Mouse (Mus musculus): ENCODE results near the gene Srpk1.

Gene Srpk1

GRCm38 (mm10) chr17:28622300-28622759 lies at the start of gene Srpk1:
TSS of gene Srpk1 (minus strand) at chr17:28622709.
- DNase-seq (ENCODE audit: low spot score): peak; percentile 86

- DNase-seq (ENCODE audit: low spot score): no peak
Measured at GRCm38 (mm10) chr17:28659564-28659963, 37.1 kb upstream of the Srpk1 start.

DNA sequence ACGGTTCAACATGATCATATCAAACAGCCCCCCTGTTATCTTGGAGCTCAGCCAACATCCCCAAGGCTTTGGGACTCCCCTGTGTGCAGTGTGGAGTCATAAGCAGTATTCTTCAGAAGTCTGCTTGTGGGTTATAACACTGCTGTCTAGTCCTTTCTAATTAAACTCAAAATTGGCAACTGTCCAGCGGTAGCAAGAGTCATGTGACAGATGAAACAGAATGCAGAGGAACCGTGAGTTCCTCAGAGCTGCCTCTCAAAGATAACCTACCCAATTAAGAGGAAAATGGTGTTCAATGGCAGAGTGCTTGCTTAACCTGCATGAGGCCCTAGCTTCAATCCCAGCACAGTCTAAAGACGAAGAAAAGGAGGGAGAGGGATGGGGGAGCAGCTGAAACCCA lies 35.4 kb upstream of the Srpk1 start:
- DNase-seq (ENCODE audit: low spot score): no peak

DNA sequence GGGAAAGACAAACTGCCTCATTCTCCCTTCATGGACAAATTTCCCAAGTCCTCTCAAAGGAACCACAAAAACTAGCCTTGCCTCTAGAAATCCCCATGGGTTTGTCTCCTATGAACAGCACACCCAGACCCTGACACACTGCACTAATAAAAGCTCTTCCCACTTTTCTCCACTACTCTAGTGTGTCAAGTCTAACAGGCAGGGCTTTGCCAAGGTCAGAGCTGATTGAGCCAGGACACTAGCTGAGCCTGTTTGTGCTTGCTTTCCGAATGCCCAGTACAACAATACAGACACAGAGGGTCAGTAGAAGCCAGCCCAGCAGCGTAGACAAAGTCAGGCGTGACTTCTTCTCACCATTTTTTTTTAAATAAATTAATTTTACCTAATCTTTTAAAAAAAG lies 27.8 kb upstream of the Srpk1 start:
- peak; percentile 7 for DNase-seq (ENCODE audit: low spot score)

GRCm38 (mm10) chr17:28648607-28649370 lies 26.3 kb upstream of the Srpk1 start:
- no peak for DNase-seq (ENCODE audit: low spot score)

DNA sequence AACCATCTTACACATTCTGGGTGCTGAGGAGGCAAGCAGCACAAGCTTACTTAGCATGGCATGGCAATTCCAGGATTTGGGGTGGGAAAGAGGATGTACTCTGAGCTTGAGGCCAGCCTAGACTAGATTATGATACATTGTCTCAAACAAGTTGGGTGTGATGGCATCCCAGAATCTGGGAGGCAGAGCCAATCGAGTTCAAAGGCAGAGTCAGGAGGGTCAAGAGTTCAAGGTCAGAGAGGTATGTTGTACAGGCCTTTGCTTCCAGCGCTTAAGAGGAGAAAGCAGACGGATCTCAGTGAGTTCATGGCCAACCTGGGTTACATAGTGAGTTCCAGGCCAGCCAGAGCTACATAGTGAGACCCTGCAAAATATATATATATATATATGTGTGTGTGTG lies 23.7 kb upstream of the Srpk1 start:
- DNase-seq (ENCODE audit: low spot score): no peak

- no peak for DNase-seq (ENCODE audit: low spot score)
Measured at GRCm38 (mm10) chr17:28644112-28644511, 21.6 kb upstream of the Srpk1 start.

DNA sequence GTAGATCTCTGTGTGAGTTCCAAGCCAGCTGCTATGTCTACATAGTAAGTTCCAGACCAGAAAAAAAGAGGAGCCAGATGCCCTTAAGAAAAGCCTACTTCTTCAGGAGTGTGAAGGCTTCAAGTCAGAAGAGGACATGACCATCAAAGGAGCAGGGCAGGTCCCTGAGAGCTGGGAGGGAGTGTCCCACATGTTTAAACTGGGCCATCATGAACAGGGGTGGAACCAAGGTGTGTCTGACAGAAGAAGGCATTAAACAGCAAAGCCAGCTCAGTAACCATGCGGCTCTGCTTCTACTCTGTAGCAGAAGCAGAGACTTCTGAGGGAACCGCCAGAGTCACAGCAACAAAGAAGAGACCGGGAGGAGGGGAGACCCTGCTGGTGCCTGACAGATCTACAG lies 21.2 kb upstream of the Srpk1 start:
- DNase-seq (ENCODE audit: low spot score): no peak

DNA sequence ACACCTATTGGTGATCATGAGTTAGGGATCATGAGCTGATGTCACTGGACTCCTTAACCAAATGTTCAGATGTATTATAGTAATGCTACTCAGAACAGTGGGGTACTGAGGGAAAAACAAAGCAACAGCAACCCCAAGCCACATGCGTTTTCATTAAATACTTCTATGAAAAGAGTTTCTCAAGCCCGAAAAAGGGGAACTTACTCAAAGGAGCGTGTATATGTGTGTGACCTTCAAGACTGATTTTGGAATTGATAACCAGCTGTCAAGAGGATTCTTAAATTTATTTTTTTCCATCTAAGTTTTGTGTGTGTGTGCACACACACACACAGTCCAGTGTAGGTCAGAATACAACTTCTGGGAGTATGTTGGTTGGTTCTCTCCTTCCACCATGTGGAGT lies 17.6 kb upstream of the Srpk1 start:
- DNase-seq (ENCODE audit: low spot score): no peak

DNA sequence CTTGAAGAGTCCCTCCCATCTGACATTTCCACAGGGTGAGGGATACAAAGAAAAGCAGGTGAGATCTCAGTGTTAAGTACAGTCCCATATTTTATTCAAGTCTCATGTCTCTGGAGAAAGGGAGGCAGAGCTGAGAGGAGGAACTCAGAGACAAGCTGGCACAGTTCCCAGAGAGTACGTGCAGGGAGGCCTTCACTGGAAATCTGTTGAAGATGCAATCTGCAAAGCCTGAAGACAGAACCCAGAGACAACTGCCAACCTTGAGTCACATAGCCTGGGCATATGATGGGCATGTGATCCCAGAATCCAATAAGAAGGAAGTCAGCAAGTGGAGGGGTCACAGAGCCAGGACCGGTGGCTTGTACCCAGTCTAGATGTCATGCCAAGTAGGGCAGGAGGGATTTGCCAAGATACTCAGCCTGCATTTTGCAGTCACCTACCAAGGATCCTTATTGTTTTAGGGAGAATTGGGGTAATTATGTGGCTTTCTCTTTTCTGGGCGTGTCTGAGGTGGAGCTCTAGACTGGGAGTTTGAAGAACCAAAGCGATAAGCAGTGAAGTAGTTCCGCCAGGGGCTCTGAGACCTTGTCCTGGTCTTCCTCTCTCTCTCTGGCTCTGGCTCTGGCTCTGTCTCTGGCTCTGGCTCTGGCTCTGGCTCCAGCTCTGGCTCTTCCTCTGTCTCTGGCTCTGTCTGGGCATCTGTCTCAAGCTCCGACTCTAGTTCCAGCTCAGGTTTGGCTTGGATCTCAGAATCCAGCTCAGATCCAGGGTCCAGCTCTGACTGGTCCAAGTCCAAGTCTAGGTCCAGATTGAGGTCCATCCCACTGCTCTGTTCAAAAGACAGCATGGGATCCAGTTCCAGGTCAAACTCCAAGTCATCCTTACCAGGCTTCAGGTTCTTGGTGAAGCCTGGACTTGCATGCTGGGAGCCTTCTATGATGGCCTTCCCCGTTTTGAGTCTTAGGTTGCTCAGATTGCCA lies 15.5 kb upstream of the Srpk1 start:
- peak; percentile 23 for DNase-seq (ENCODE audit: low spot score)

DNA sequence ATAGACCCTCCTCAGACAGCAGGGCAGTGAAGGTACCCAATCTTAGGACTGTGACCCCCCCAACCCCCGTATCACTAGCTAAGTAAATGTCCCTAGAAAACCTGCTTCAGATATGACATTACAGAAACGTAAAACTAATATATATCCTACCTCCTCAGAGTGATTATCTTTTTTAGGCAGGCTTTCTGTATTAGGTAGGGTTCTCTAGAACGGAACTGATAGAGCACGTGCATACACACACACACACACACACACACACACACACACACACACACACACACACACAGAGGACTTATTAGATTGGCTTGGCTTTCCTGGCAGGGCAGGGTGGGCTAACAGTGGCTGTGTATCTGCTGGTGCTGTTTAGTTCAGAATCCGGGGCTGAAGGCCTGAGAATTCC lies 13.3 kb upstream of the Srpk1 start:
- DNase-seq (ENCODE audit: low spot score): no peak

GRCm38 (mm10) chr17:28629125-28629524 lies 6.6 kb upstream of the Srpk1 start:
- no peak for DNase-seq (ENCODE audit: low spot score)

DNA sequence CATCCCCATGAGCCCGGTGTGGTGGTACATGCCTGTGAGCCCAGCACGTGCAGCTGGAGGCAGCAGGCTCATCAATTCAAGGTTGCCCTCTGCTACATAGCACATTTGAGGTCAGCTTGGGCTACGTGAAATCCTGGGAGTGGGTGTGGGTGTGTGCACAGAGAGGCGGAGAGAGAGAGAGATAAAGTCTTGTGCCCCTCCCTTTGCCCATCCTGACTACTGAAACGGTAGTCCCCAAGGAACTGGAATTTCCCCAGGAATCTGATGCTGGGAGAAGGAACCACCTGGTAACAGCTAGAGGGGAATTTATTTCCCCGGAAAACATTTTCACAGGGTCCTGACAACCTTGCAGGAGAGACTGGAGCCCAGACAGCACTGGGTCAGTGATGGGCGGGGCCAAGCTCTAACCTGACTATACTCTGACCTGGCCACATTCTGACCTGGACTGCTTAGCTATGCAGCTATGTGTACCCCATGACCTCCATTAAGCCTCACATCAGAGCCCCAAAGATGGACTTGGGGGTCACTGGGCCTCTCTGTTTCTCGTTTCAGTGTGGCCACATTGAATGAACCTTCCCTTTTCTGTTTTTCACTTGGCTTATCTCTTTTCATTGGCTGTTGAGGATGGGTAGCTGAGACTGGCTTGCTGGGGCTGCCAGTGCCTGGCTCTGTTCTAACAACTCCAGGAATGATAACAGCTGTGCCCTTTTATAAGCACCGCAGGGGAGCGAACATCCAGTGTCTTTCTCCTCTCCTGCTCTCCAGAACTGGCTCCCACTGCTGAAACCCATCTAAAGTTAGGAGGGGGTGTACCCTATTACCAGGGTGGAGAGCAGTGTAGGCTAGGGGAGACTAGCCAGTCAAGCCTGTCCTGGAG lies 6.0 kb upstream of the Srpk1 start:
- no peak for DNase-seq (ENCODE audit: low spot score)

DNA sequence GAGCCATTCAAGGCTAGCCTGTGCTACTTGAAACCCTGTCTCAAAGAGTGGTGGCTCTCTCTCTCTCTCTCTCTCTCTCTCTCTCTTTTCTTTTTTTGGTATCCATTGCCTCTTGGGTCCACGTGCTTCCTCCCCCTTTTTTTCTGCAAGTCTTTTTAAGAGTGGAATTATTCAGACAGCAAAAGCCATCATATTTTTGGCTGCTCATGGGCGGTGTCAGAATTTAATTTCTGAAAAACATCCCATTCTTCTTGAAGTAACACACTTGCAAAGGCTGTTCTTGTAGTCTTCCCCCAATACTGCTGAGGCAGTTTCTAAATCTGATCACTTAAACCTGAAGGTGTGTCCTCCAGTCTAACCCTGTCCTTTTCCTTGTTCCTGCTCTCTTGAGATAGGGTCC lies 4.4 kb upstream of the Srpk1 start:
- no peak for DNase-seq (ENCODE audit: low spot score)

DNA sequence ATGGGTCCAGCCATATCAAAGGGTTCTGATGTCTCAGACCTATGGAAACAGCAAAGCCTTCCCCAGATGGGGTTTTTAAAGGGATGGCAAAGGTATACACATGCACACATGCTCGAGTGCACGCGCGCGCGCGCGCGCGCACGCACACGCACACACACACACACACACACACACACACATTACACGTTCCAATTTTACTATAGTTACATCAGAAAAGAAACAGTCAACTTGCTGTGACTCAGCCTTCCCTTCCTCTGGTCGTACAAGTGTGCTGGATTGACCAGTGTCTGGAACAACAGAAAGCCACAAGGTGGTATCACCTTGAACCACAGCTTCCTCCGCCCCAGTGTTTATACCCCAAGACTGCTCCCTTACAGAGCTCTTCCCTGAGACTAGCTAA lies 2.8 kb upstream of the Srpk1 start:
- DNase-seq (ENCODE audit: low spot score): no peak

DNA sequence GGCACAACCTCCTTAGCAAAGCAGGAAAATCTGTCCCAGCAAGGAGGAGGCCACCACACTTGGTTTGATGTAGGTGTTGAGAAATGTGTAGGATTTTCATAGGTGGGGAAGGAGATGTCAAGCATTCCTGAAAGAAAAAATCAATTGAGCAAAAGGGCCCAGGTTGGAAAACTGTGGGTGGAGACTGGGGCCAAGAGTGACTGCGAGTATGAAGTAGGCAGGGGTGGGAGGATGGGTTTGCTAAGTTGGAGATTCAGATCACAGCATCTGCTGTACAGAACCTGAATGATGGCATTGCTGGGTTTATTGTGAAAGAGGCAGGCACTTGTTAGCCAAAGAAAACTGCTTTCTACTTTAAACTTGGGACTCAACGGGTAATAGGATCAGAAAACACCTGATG lies 2.3 kb upstream of the Srpk1 start:
- DNase-seq (ENCODE audit: low spot score): no peak

DNA sequence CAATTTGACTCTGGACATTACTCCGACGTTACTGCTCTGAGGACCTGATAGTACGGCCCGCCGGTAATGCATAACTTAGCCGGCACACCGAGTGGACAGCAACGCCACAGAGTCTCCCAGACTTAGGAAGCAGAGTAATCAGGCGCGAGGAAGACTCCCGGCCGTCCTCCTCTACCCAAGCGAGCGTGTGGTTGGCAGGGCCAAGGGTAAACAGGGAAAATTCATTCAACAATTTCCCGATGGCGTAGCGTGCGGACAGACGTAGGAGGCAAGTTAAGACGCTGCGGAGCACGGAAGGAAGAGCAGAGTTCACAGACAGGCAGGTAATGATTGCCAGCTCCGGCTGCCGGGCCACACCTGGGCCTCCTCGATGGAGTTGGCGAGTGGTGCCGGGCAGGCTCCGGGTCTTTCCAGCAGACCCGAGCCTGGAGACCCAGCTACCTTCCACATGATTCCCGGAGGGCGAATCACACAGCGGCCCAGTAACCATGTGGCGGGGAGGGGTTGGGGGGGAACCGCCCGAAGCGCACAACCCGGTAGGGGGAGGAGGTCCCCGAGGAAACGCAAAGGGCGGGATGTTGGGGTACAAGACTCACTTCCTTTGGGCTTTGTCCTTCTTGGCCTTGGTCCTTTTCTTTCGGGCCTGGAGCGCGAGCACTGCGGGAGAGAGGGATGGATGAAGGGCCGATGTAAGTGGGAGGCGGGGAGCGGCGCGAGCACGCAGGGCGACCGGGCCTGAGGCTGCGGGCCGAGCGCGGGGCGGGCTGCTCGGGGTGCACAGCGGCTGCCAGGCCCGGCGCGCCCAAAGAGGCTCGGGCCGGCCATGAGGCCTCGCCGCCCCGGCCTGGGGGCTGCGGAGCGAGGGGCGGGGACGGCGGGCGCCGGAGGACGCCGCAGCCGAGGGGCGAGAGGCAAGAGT lies 869 bp downstream of the Srpk1 start:
- peak; percentile 11 for DNase-seq (ENCODE audit: low spot score)

DNA sequence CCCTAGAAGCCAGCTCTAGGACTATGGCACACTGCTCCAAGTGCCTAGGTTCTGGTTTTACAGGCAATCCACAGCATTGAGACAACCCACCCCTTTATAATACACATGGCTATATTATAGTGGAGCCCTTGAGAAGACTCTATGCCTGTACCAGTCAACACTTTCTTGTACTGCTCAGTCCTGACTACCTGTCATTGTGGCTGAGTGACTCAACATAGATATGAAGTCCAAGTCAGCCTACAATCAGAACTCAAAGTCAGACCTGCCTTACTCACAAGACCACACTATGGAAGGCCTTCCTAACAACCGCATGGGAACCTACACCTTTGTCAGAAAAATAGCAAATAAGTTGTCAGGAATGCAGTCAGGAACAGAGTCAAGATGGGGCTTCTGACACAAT lies 3.7 kb downstream of the Srpk1 start:
- no peak for DNase-seq (ENCODE audit: low spot score)

DNA sequence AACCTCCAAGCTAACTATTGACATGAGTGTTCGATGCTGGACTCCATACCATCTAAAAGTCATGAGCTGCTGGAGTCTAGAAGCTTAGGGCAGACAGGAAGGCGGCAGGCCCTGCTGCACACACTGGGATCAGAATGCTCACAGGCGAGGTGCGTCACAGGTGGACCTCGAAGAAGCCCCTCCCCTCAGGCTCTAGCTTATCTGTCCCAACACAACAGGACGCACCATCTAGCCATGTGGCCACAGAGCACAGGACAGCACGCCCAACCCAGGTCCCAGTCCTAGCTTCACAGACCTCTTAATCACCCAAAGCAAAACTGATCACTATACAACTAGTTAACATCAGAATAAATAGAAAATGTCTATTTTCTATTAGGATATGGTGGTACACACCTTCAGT lies 4.4 kb downstream of the Srpk1 start:
- no peak for DNase-seq (ENCODE audit: low spot score)

GRCm38 (mm10) chr17:28617636-28618035 lies 4.9 kb downstream of the Srpk1 start:
- DNase-seq (ENCODE audit: low spot score): no peak

GRCm38 (mm10) chr17:28615332-28615731 lies 7.2 kb downstream of the Srpk1 start:
- DNase-seq (ENCODE audit: low spot score): no peak

All from ovary, adult 18-20 months (tissue).